Mouse (Mus musculus): ENCODE results near the gene Dnah6. TPM values are rescaled to one million over a fixed set of nuclear protein-coding genes. Genes with fewer than 3 reads are reported as not detected.
A peak's percentile ranks its signal among the peaks of the same experiment; 100 is the strongest.

Dnah6 gene
- polyA plus RNA-seq, 1 experiment from 2014 or later = 0.14 TPM

DNA sequence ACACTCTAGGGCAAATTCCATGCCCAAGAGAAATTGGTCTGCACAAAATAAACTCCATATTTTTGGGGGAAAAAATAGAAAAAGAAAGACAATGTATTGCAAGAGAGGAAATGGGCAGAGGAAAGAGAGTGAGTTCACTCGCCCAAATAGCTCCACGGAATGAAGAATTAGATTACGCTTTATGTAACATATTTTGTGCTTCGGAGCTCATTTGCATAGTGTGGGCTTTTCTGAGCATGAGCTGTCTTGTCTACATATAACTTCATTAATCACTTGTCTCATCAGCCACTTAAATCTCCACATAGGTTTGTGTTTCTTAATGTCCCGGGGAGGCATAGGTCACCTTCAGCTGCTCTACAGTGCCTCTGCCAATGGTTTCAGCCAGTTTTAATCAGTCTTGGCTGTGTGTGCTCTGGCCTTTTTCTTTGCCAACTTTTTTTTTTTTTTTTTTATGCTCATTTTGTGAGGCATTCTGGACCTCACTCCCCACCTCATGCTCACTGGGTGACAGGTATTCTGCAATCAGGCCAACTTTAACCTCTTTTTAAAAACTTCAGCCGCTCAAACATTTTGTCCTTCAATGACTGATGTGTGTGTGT, 12.9 kb upstream of the Dnah6 start:
- no peak overlapping the region for H3K4me3 ChIP-seq (replicated peaks; ENCODE audit: low read depth, low read length)
- no peak for DNase-seq
- no peak overlapping the region for H3K9ac ChIP-seq (replicated peaks; ENCODE audit: low read length)
- ATAC-seq (ENCODE audit: low FRiP score, low TSS enrichment) = no peak
- no peaks in the 10 kb centered on the region for H3K4me1 ChIP-seq (ENCODE audit: control insufficient read depth, insufficient read depth, low read length)
- H3K9me3 ChIP-seq (ENCODE audit: control insufficient read depth, low read length) = no peaks in the 10 kb centered on the region
- no peaks in the 10 kb centered on the region for H3K27me3 ChIP-seq (ENCODE audit: control insufficient read depth, insufficient read depth, low read length)
- no peak overlapping the region for H3K4me2 ChIP-seq (ENCODE audit: low read length)
- no peak overlapping the region for H3K27ac ChIP-seq (replicated peaks; ENCODE audit: low read depth, low read length)
- WGBS = 93% methylated on average over 6 of the region's 6 CpGs
- H3K36me3 ChIP-seq (ENCODE audit: control insufficient read depth, insufficient read depth, low read length) = no peaks in the 10 kb centered on the region

DNA sequence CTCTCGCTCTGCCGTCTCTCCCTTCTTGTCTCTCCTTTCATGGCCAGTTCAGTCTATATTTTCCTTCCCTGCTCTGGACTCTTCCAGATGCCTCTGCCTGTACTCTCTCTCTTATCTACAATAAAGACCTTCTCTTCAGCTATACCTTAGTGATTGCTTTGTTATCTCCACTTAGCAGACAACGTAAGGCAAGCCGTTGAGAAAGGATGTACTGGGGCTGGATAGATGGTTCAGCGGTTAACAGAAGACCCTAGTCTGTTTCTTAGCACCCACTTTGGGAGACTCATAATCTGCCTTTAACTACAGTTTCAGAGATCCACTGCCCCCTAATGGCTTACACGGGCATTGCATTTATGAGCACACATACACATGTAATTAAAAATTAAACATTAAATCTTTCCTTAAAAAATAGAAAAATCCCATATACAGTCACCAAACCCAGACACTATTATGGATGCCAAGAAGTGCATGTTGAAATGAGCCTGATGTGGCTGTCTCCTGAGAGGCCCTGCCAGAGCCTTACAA, 11.8 kb upstream of the Dnah6 start:
- 89% methylated on average over 6 of the region's 6 CpGs for WGBS
- H3K4me3 ChIP-seq (replicated peaks; ENCODE audit: low read depth, low read length) = no peak overlapping the region
- H3K27ac ChIP-seq (replicated peaks; ENCODE audit: low read depth, low read length) = no peak overlapping the region
- no peak overlapping the region for H3K9ac ChIP-seq (replicated peaks; ENCODE audit: low read length)
- no peak overlapping the region for H3K4me2 ChIP-seq (ENCODE audit: low read length)
- no peaks in the 10 kb centered on the region for H3K36me3 ChIP-seq (ENCODE audit: control insufficient read depth, insufficient read depth, low read length)
- no peak for ATAC-seq (ENCODE audit: low FRiP score, low TSS enrichment)
- H3K4me1 ChIP-seq (ENCODE audit: control insufficient read depth, insufficient read depth, low read length) = no peaks in the 10 kb centered on the region
- H3K9me3 ChIP-seq (ENCODE audit: control insufficient read depth, low read length) = no peaks in the 10 kb centered on the region
- no peaks in the 10 kb centered on the region for H3K27me3 ChIP-seq (ENCODE audit: control insufficient read depth, insufficient read depth, low read length)
- DNase-seq = no peak

DNA sequence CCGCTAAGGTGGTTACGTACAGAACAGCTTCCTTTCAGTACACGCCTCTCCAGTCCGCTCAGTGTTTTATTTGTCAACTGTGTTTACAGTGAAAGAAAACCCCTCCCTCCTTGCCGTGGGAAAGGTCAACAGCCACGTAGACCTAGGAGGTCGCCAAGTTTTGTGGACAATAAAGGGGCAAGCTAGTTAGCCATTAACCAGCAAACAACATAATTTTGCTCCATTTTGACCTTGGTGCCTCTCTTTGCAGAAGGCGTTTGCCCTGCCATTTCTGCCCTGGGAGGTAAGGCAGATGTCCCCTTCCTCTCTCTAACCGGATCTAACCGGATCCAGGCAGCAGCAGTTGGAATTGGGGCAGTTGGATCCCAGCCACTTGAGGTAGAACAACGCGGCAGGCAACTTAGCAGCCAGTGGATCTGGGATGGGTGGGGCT, 10.7 kb upstream of the Dnah6 start:
- Histone ChIP-seq H3K4me2 (ENCODE audit: low read length) (no peak overlapping the region), H3K27me3 (ENCODE audit: control insufficient read depth, insufficient read depth, low read length) (no peaks in the 10 kb centered on the region), H3K36me3 (ENCODE audit: control insufficient read depth, insufficient read depth, low read length) (no peaks in the 10 kb centered on the region), H3K27ac (replicated peaks; ENCODE audit: low read depth, low read length) (no peak overlapping the region), H3K4me3 (replicated peaks; ENCODE audit: low read depth, low read length) (no peak overlapping the region), H3K9ac (replicated peaks; ENCODE audit: low read length) (no peak overlapping the region), H3K4me1 (ENCODE audit: control insufficient read depth, insufficient read depth, low read length) (no peaks in the 10 kb centered on the region), H3K9me3 (ENCODE audit: control insufficient read depth, low read length) (no peaks in the 10 kb centered on the region)
- no peak for ATAC-seq (ENCODE audit: low FRiP score, low TSS enrichment)
- 91% methylated on average over 12 of the region's 12 CpGs for WGBS
- DNase-seq = no peak

DNA sequence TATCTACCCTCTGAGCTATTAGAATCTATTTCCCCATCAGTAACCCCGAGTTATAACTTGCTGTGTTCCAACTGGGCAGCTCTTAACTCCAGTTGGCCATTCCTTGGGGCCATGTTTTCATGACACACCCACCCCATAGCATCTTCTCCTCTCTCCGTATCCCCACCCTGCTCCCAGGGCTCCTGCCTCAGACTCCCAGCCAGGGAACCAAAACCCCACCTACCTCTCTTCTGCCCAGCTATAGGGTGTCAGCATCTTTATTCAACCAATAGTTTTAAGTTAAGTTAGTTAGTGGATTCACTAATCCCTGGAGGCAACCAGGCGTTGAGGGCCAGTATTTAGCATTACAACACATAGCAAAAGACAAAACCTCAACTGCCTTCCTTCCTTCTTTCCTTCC, 7.4 kb upstream of the Dnah6 start:
- 65% methylated on average over 3 of the region's 3 CpGs for WGBS
- ATAC-seq (ENCODE audit: low FRiP score, low TSS enrichment) (no peak), DNase-seq (no peak)
- Histone ChIP-seq H3K4me2 (ENCODE audit: low read length) (no peak overlapping the region), H3K27me3 (ENCODE audit: control insufficient read depth, insufficient read depth, low read length) (no peaks in the 10 kb centered on the region), H3K9ac (replicated peaks; ENCODE audit: low read length) (no peak overlapping the region), H3K9me3 (ENCODE audit: control insufficient read depth, low read length) (no peaks in the 10 kb centered on the region), H3K27ac (replicated peaks; ENCODE audit: low read depth, low read length) (no peak overlapping the region), H3K4me3 (replicated peaks; ENCODE audit: low read depth, low read length) (no peak overlapping the region), H3K4me1 (ENCODE audit: control insufficient read depth, insufficient read depth, low read length) (no peaks in the 10 kb centered on the region), H3K36me3 (ENCODE audit: control insufficient read depth, insufficient read depth, low read length) (no peaks in the 10 kb centered on the region)

DNA sequence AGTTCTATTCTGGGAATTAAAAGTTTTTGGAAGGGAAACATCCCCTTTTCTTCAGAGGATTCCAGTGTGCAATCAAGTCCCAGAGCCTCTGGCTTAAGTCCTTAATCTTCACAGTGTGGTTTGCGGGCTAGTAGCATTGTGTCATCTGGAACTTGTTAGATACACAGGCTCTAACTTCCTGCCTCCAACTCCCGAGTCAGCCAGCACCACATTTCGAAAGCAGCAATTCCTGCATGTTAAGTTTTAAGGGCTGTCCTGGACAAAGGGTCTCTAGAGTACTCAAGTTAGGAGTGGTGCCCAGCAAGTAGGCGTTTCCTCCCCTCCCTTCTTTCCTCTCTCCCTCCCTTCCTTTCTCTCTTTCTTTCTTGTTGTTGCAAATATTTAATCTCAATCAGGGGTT, 7.0 kb upstream of the Dnah6 start:
- no peaks in the 10 kb centered on the region for H3K9me3 ChIP-seq (ENCODE audit: control insufficient read depth, low read length)
- no peak overlapping the region for H3K27ac ChIP-seq (replicated peaks; ENCODE audit: low read depth, low read length)
- ATAC-seq (ENCODE audit: low FRiP score, low TSS enrichment) (no peak), DNase-seq (no peak)
- no peaks in the 10 kb centered on the region for H3K27me3 ChIP-seq (ENCODE audit: control insufficient read depth, insufficient read depth, low read length)
- H3K36me3 ChIP-seq (ENCODE audit: control insufficient read depth, insufficient read depth, low read length) = no peaks in the 10 kb centered on the region
- H3K4me3 ChIP-seq (replicated peaks; ENCODE audit: low read depth, low read length) = no peak overlapping the region
- WGBS = 63% methylated on average over 4 of the region's 4 CpGs
- no peak overlapping the region for H3K4me2 ChIP-seq (ENCODE audit: low read length)
- H3K4me1 ChIP-seq (ENCODE audit: control insufficient read depth, insufficient read depth, low read length) = no peaks in the 10 kb centered on the region
- H3K9ac ChIP-seq (replicated peaks; ENCODE audit: low read length) = no peak overlapping the region

DNA sequence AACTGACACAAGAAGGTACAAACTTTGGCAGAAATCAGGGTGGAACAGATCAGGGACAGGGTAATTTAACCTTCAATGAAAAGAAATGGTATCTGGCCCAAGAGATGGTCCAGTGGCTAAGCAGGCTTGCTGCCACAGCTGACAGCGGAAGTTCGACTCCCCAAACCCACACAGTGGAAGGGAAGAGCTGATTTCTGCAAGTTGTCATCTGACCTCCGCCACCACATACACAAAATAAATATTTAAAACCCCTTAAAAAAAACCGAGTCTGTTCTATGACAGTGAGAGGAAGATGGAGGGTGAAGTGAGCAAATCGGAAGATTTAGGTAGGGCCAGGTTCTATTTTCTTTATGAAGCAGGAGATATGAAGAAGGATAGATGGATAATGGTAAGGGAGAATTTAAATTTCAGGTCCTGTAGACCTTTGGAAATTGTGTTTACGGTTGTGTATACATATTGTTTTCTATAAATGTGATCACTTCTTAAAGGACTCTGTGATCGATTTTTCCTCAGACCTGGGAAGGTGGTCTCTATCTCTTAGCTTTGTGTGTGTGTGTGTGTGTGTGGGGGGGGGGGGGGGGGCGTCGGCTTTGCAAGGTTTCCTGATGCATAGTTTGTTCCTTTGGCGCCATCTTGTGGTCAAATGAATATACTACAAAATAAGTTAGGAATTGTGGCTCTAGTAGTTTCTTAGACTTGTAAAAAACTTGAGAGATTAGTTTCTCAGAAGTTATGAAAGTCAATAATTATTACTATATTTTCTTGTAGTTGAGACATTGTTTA, 6.1 kb upstream of the Dnah6 start:
- ATAC-seq (ENCODE audit: low FRiP score, low TSS enrichment) = no peak; the same call in 1 of the 2 replicates

DNA sequence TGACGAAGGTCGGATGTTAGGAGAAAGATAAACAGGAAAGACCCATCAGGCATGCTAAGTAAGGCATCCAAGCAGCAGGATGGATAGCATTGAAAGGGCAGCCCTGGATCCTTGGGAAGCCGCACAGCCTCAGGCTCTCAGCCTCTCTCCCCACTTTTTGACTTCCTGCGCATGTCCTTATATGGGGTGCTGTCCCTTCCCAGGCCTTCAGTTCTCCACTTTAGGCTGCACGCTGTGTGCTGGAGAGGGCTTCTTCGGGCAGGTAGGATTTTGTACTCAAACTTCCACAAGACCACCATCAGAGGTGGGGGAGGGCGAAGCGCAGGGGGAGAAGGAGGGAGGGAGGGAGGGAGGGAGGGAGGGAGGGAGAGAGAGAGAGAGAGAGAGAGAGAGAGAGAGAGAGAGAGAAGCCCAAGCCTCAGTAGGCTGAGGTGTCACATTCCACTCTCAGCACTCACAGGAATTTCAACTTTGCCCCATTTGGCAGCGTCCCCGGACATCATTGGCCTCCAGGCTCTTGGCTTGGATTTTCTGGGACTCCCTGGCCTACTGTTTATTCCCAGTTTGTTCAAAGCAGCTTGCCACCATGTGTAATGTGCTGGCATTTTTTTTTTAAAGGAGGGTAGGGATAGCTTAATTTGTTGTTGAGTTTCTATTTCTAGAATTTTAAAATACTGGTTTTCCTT, 1.5 kb upstream of the Dnah6 start:
- DNase-seq = peak; percentile 70
- ATAC-seq (ENCODE audit: low FRiP score, low TSS enrichment) = no peak
- H3K36me3 ChIP-seq (ENCODE audit: control insufficient read depth, insufficient read depth, low read length) = no peaks in the 10 kb centered on the region
- H3K4me3 ChIP-seq (replicated peaks; ENCODE audit: low read depth, low read length) = no peak overlapping the region
- 0 out of 2 replicates have a peak overlapping the region, but pooled peaks have one; percentile 16 for H3K4me2 ChIP-seq (ENCODE audit: low read length)
- 17% methylated on average over 10 of the region's 10 CpGs for WGBS
- H3K9ac ChIP-seq (replicated peaks; ENCODE audit: low read length) = no peak overlapping the region
- no peaks in the 10 kb centered on the region for H3K9me3 ChIP-seq (ENCODE audit: control insufficient read depth, low read length)
- H3K27ac ChIP-seq (replicated peaks; ENCODE audit: low read depth, low read length) = no peak overlapping the region
- no peaks in the 10 kb centered on the region for H3K4me1 ChIP-seq (ENCODE audit: control insufficient read depth, insufficient read depth, low read length)
- no peaks in the 10 kb centered on the region for H3K27me3 ChIP-seq (ENCODE audit: control insufficient read depth, insufficient read depth, low read length)

More for the DNA sequence above, 6.1 kb upstream of the Dnah6 start:
- H3K36me3 ChIP-seq (ENCODE audit: control insufficient read depth, insufficient read depth, low read length) = no peaks in the 10 kb centered on the region
- H3K4me3 ChIP-seq (replicated peaks; ENCODE audit: low read depth, low read length) = no peak overlapping the region
- no peak overlapping the region for H3K4me2 ChIP-seq (ENCODE audit: low read length)
- H3K27me3 ChIP-seq (ENCODE audit: control insufficient read depth, insufficient read depth, low read length) = no peaks in the 10 kb centered on the region
- H3K9ac ChIP-seq (replicated peaks; ENCODE audit: low read length) = no peak overlapping the region
- DNase-seq = peak; percentile 89
- no peak overlapping the region for H3K27ac ChIP-seq (replicated peaks; ENCODE audit: low read depth, low read length)
- no peaks in the 10 kb centered on the region for H3K4me1 ChIP-seq (ENCODE audit: control insufficient read depth, insufficient read depth, low read length)
- H3K9me3 ChIP-seq (ENCODE audit: control insufficient read depth, low read length) = no peaks in the 10 kb centered on the region
- WGBS = 49% methylated on average over 10 of the region's 10 CpGs

DNA sequence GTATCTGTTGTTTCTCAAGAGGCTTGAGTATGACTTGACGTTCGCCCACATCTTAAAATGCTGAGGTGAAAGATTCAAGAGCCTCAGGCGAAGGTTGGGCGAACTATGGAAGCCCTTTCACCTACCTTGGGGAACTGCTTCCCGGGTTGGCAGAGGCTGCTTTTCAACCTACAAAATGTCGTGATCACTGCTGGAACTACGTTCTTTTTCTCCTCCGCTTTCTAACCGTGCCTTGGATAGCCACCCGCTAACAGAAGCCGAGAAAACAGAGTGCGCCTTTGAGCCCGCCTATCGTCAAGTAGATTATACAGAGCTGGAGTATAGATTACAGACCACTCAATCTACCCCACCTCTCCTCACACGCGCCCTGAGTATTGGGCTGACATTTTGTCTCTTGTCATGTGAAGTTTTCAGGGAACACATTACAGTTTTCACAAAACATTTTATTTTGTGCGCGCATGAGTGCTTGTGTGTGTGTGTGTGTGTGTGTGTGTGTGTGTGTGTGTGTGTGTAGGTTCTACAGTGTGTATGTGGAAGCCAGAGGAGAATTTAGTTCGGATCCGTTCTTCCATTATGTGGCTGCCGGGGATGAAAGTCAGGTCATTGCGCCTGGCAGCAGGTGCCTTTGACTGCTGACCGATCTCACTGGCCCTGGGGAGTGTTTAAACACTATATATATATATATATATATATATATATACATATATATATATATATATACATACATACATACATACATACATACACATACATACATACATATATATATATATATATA, 696 bp upstream of the Dnah6 start:
- WGBS = 40% methylated on average over 23 of the region's 23 CpGs
- no peaks in the 10 kb centered on the region for H3K36me3 ChIP-seq (ENCODE audit: control insufficient read depth, insufficient read depth, low read length)
- no peak for DNase-seq
- H3K9ac ChIP-seq (replicated peaks; ENCODE audit: low read length) = peak overlapping the region; percentile 48; the same call in 1 of the 2 replicates
- H3K27ac ChIP-seq (replicated peaks; ENCODE audit: low read depth, low read length) = peak overlapping the region; percentile 49; the same call in 1 of the 2 replicates
- H3K4me2 ChIP-seq (ENCODE audit: low read length) = peak overlapping the region; percentile 79
- peak overlapping the region; percentile 41 for H3K4me3 ChIP-seq (replicated peaks; ENCODE audit: low read depth, low read length)
- no peaks in the 10 kb centered on the region for H3K27me3 ChIP-seq (ENCODE audit: control insufficient read depth, insufficient read depth, low read length)
- peak; percentile 78 for ATAC-seq (ENCODE audit: low FRiP score, low TSS enrichment)
- H3K4me1 ChIP-seq (ENCODE audit: control insufficient read depth, insufficient read depth, low read length) = no peaks in the 10 kb centered on the region
- no peaks in the 10 kb centered on the region for H3K9me3 ChIP-seq (ENCODE audit: control insufficient read depth, low read length)

All from midbrain, embryonic 14.5 days (tissue).